Mouse (Mus musculus) lung, postnatal 0 days (tissue): ENCODE measurements at regions not wholly inside any gene's neighbourhood (a gene's known extent, or its start where the extent isn't known, plus 50 kb on each side); places are given as distances from the start of the nearest gene placed in this dataset.
"Not testable (repeated sequence)": the region's sequence is repeated elsewhere in the genome, so short reads cannot be mapped to it uniquely, and the experiment has no call there.

Experiments used
- ATAC-seq: fragments of 200-750 bp; cut with Nextera tagmentation; 2 replicates; pipeline ENCODE4 v1.8.0; 2017; ENCODE audit warnings: moderate library complexity
- DNase-seq: peaks from one replicate; pipeline ENCODE4 v3.0.0-alpha.2; 2016; ENCODE audit warnings: low spot score
- H3K27ac ChIP-seq: fragments of 300-500 bp; sonication (generic); 2 replicates; pipeline ENCODE4 v1.5.1; 2014; ENCODE audit warnings: antibody characterized with exemption, mild to moderate bottlenecking, low read length, mixed read lengths
- H3K27me3 ChIP-seq: fragments of 300-500 bp; sonication (generic); replicated peaks from 2 replicates; pipeline ENCODE4 v1.6.1; 2014; ENCODE audit warnings: low read length, mixed read lengths; ENCODE audit not compliant: insufficient read depth
- H3K36me3 ChIP-seq: fragments of 300-500 bp; sonication (generic); 2 replicates; pipeline ENCODE4 v1.6.1; 2014; ENCODE audit warnings: low read length, mixed read lengths; ENCODE audit not compliant: insufficient read depth
- H3K4me1 ChIP-seq: fragments of 300-500 bp; sonication (generic); 2 replicates; pipeline ENCODE4 v1.6.1; 2014; ENCODE audit warnings: antibody characterized with exemption, low read depth, low read length, mixed read lengths; ENCODE audit not compliant: insufficient read depth
- H3K4me2 ChIP-seq: fragments of 300-500 bp; sonication (generic); replicated peaks from 2 replicates; pipeline ENCODE4 v1.6.1; 2014; ENCODE audit warnings: low read depth, mild to moderate bottlenecking, low read length, moderate library complexity, mixed read lengths
- H3K4me3 ChIP-seq: fragments of 300-500 bp; sonication (generic); 2 replicates; pipeline ENCODE4 v1.5.1; 2014; ENCODE audit warnings: low read depth, low read length
- H3K9ac ChIP-seq: fragments of 300-500 bp; sonication (generic); replicated peaks from 2 replicates; pipeline ENCODE4 v1.6.1; 2014; ENCODE audit warnings: low read depth, mild to moderate bottlenecking
- H3K9me3 ChIP-seq: fragments of 300-500 bp; sonication (generic); 2 replicates; pipeline ENCODE4 v1.6.1; 2016; ENCODE audit warnings: low read length, mixed read lengths
- CTCF ChIP-seq: IDR thresholded peaks from 2 replicates; pipeline ENCODE4 v1.5.1; 2016; ENCODE audit warnings: antibody characterized with exemption, mild to moderate bottlenecking
- EP300 ChIP-seq: IDR thresholded peaks from 2 replicates; pipeline ENCODE4 v1.6.1; 2016; ENCODE audit warnings: antibody characterized with exemption, mild to moderate bottlenecking, control low read depth
- WGBS: fragments of 180-500 bp; shearing (Covaris S2); extraction: QIAGEN DNeasy Blood & Tissue Kit; methylation state at CpG from one replicate; pipeline ENCODE4 v1.1.7; 2014; 5-methylcytosine and 5-hydroxymethylcytosine counted together

DNA sequence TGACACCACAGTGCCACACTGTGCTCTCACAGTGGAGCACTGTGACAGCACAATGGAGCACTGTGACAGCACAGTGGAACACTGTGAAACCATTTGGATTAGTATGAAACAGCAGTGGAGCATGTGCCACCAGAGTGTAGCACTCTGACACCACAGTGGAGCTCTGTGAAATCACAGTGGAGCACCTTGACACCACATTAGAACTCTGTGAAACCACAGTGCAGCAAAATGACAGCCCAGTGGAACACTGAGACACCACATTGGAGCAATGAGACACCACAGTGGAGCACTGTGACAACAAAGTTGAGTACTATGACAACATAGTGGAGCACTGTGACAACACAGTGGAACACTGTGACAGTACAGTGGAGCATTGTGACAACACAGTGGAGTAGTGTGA lies 112.2 kb upstream of the Vmn1r2 start:
- no peak for TF ChIP-seq EP300
- no peak for TF ChIP-seq CTCF
- H3K27me3 ChIP-seq: no peaks in the 10 kb centered on the region
- no peak overlapping the region for H3K27ac ChIP-seq
- H3K9me3 ChIP-seq: peaks cover 54% of the 10 kb centered on the region
- no peak for DNase-seq
- no peaks in the 10 kb centered on the region for H3K36me3 ChIP-seq
- H3K4me1 ChIP-seq: no peaks in the 10 kb centered on the region
- no peak overlapping the region for H3K4me2 ChIP-seq
- H3K4me3 ChIP-seq: no peak overlapping the region
- no peak overlapping the region for H3K9ac ChIP-seq
- no peak for ATAC-seq

DNA sequence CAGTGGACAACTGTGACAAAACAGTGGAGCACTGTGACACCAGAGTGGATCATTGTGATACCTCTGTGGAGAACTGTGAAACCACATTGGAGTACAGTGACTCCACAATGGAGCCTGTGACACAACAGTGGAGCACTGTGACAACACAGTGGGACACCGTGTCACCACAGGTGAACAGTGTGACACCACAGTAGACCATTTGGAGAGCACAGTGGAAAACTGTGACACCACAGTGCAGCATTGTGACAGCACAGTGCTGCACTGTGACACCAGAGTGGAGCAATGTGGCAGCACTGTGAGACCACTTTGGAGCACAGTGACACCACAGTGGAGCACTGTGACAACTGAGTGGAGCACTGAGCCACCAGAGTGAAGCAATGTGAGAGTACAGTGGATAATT lies 111.7 kb upstream of the Vmn1r2 start:
- Histone ChIP-seq H3K27ac (no peak overlapping the region), H3K9me3 (peaks cover 54% of the 10 kb centered on the region), H3K36me3 (no peaks in the 10 kb centered on the region), H3K4me2 (no peak overlapping the region), H3K4me3 (no peak overlapping the region), H3K27me3 (no peaks in the 10 kb centered on the region), H3K9ac (no peak overlapping the region), H3K4me1 (no peaks in the 10 kb centered on the region)
- DNase-seq (no peak), ATAC-seq (no peak)
- TF ChIP-seq EP300 (no peak), CTCF (no peak)
- WGBS: 70% methylated on average over 1 of the region's 1 CpGs

DNA sequence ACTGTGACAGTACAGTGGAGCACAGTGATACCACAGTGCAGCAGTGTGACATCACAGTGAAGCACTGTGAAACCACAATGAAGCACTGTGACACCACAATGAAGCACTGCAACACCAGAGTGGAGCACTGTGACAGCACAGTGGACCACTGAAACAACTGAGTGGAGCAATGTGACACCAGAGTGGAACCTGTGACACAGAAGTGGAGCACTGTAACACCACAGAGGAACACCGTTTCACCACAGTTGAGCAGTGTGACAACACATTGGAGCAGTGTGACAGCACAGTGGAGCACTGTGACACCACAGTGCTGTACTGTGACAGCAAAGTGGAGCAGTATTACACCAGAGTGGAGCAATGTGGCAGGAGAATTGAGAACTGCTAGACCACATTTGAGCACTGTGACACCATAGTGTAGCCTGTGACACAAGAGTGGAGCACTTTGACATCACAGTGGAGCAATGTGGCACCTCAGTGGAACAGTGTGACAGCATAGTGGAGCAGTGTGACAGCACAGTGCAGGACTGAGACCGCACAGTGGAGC lies 107.5 kb upstream of the Vmn1r2 start:
- Histone ChIP-seq H3K9me3 (peaks cover 28% of the 10 kb centered on the region), H3K36me3 (no peaks in the 10 kb centered on the region), H3K4me1 (no peaks in the 10 kb centered on the region), H3K9ac (no peak overlapping the region), H3K27ac (no peak overlapping the region), H3K4me3 (no peak overlapping the region), H3K4me2 (no peak overlapping the region), H3K27me3 (no peaks in the 10 kb centered on the region)
- 54% methylated on average over 2 of the region's 2 CpGs for WGBS
- TF ChIP-seq EP300 (no peak), CTCF (no peak)
- DNase-seq: no peak
- 0 out of 2 replicates have a peak, but pooled peaks have one; percentile 4 for ATAC-seq

DNA sequence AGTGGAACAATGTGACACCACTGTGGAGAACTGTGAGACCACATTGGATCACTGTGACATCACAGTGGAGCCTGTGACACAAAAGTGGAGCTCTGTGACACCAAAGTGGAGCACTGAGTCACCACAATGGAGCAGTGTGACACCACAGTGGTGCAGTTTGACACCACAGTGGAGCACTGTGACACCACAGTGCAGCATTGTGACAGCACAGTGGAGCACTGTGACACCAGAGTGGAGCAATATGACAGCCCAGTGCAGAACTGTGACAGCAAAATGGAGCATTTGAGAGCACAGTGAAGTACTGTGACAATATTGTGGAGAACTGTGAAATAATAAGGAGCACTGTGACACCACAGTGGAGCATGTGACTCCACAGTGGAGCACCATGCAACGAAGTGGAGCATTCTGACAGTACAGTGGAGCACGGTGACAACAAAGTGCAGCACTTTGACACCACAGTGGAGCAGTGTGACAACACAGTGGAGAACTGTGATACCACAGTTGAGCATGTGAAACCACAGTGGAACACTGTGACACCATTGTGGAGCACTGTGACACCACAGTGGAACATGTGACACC lies 105.0 kb upstream of the Vmn1r2 start:
- no peak for DNase-seq
- H3K9me3 ChIP-seq: peaks cover 22% of the 10 kb centered on the region

DNA sequence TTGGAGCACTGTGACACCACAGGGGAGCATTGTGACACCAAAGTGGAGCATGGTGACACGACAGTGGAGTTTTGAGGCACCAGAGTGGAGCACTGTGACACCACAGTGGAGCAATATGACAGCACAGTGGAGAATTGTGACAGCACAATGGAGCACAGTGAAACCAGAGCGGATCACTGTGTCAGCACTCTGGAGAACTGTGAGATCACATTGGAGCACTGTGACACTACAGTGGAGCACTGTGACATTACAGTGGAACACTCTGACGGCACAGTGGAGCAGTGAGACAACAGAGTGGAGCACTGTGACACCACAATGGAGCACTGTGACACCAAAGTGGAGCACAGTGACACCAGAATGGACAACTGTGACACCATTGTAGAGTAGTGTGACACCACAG lies 103.2 kb upstream of the Vmn1r2 start:
- Histone ChIP-seq H3K36me3 (no peaks in the 10 kb centered on the region), H3K27me3 (no peaks in the 10 kb centered on the region), H3K9me3 (peaks cover 30% of the 10 kb centered on the region), H3K4me2 (no peak overlapping the region), H3K4me1 (no peaks in the 10 kb centered on the region), H3K27ac (no peak overlapping the region), H3K9ac (no peak overlapping the region), H3K4me3 (no peak overlapping the region)
- ATAC-seq (no peak), DNase-seq (no peak)
- TF ChIP-seq EP300 (no peak), CTCF (no peak)
- WGBS: 47% methylated on average over 3 of the region's 3 CpGs

More for the DNA sequence above, 105.0 kb upstream of the Vmn1r2 start:
- H3K9ac ChIP-seq: no peak overlapping the region
- H3K4me3 ChIP-seq: no peak overlapping the region
- no peak overlapping the region for H3K4me2 ChIP-seq
- WGBS: 65% methylated on average over 2 of the region's 2 CpGs
- no peaks in the 10 kb centered on the region for H3K36me3 ChIP-seq
- H3K4me1 ChIP-seq: no peaks in the 10 kb centered on the region
- no peaks in the 10 kb centered on the region for H3K27me3 ChIP-seq
- no peak overlapping the region for H3K27ac ChIP-seq
- TF ChIP-seq EP300 (no peak), CTCF (no peak)
- no peak for ATAC-seq

DNA sequence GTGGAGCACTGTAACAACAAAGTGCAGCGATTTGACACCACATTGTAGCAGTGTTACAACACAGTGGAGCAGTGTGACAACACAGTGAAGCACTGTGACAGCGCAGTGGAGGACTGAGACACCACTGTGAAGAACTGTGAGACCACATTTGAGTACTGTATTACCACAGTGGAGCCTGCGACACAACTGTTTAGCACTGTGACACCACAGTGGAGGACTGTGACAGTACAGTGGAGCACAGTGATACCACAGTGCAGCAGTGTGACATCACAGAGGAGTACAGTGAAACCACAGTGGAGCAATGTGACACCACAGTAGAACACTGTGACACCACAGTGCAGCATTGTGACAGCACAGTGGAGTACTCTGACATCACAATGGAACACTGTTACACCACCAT lies 102.5 kb upstream of the Vmn1r2 start:
- Histone ChIP-seq H3K27me3 (no peaks in the 10 kb centered on the region), H3K9ac (no peak overlapping the region), H3K4me1 (no peaks in the 10 kb centered on the region), H3K4me2 (no peak overlapping the region), H3K36me3 (no peaks in the 10 kb centered on the region), H3K4me3 (no peak overlapping the region), H3K27ac (no peak overlapping the region), H3K9me3 (peaks cover 36% of the 10 kb centered on the region)
- DNase-seq: no peak
- ATAC-seq: no peak
- WGBS: 34% methylated on average over 3 of the region's 3 CpGs
- TF ChIP-seq CTCF: no peak
- TF ChIP-seq EP300: no peak

DNA sequence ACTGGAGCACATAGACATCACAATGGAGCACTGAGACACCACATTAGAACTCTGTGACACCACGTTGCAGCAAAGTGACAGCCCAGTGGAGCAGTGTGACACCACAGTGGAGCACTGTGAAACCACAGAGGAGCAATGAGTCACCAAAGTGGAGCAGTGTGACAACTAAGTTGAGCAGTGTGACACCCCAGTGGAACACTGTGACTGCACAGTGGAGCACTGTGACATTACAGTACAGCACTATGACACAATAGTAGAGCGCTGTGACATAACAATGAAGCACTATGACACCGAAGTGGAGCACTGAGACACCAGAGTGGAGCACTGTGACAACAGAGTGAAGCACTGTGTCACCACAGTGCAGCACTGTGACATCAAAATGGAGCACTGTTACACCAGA lies 101.8 kb upstream of the Vmn1r2 start:
- H3K27ac ChIP-seq, DNase-seq, H3K27me3 ChIP-seq, H3K4me3 ChIP-seq, ATAC-seq, H3K4me1 ChIP-seq, H3K4me2 ChIP-seq, H3K36me3 ChIP-seq, H3K9ac ChIP-seq: not testable (repeated sequence)
- WGBS: 66% methylated on average over 3 of the region's 3 CpGs
- H3K9me3 ChIP-seq: peaks cover 39% of the 10 kb centered on the region
